Mouse (Mus musculus): ENCODE results near the gene Uhrf1bp1. TPM values are rescaled to one million over a fixed set of nuclear protein-coding genes. Genes with fewer than 3 reads are reported as not detected.

The Uhrf1bp1 gene
- polyA plus RNA-seq, 1 experiment from 2014 or later, result 7.4 TPM

- no peaks in the 10 kb centered on the region for H3K4me1 ChIP-seq (ENCODE audit: control insufficient read depth, insufficient read depth, low read length)
- no peak for ATAC-seq (ENCODE audit: low FRiP score, low TSS enrichment)
- no peak overlapping the region for H3K27ac ChIP-seq (ENCODE audit: low read depth, low read length)
- no peak overlapping the region for H3K9ac ChIP-seq (ENCODE audit: low read depth, low read length)
- no peaks in the 10 kb centered on the region for H3K36me3 ChIP-seq (ENCODE audit: control insufficient read depth, insufficient read depth, low read length)
- H3K4me3 ChIP-seq (ENCODE audit: low read length), result no peak overlapping the region
- no peak overlapping the region for H3K4me2 ChIP-seq (replicated peaks; ENCODE audit: low read depth, low read length)
- WGBS, result 80% methylated on average over 4 of the region's 4 CpGs
- H3K27me3 ChIP-seq (ENCODE audit: control insufficient read depth, insufficient read depth, low read length), result no peaks in the 10 kb centered on the region
- no peaks in the 10 kb centered on the region for H3K9me3 ChIP-seq (ENCODE audit: control insufficient read depth, low read length)
Observed at GRCm38 (mm10) chr17:27916366-27916765, 60.1 kb downstream of the Uhrf1bp1 start.

- H3K9me3 ChIP-seq (ENCODE audit: control insufficient read depth, low read length), result no peaks in the 10 kb centered on the region
- H3K4me1 ChIP-seq (ENCODE audit: control insufficient read depth, insufficient read depth, low read length), result peaks cover 11% of the 10 kb centered on the region; the same call in 1 of the 2 replicates
- ATAC-seq (ENCODE audit: low FRiP score, low TSS enrichment), result no peak
- H3K27ac ChIP-seq (ENCODE audit: low read depth, low read length), result no peak overlapping the region
- H3K27me3 ChIP-seq (ENCODE audit: control insufficient read depth, insufficient read depth, low read length), result no peaks in the 10 kb centered on the region
- WGBS, result 84% methylated on average over 4 of the region's 4 CpGs
- no peaks in the 10 kb centered on the region for H3K36me3 ChIP-seq (ENCODE audit: control insufficient read depth, insufficient read depth, low read length)
- no peak overlapping the region for H3K4me3 ChIP-seq (ENCODE audit: low read length)
- H3K9ac ChIP-seq (ENCODE audit: low read depth, low read length), result no peak overlapping the region
- H3K4me2 ChIP-seq (replicated peaks; ENCODE audit: low read depth, low read length), result no peak overlapping the region
Observed at GRCm38 (mm10) chr17:27920676-27921075, 64.4 kb downstream of the Uhrf1bp1 start.

- Histone ChIP-seq H3K4me1 (ENCODE audit: control insufficient read depth, insufficient read depth, low read length) (peaks cover 12% of the 10 kb centered on the region; the same call in 1 of the 2 replicates), H3K4me3 (ENCODE audit: low read length) (no peak overlapping the region), H3K36me3 (ENCODE audit: control insufficient read depth, insufficient read depth, low read length) (no peaks in the 10 kb centered on the region), H3K9me3 (ENCODE audit: control insufficient read depth, low read length) (no peaks in the 10 kb centered on the region), H3K27ac (ENCODE audit: low read depth, low read length) (no peak overlapping the region), H3K4me2 (replicated peaks; ENCODE audit: low read depth, low read length) (no peak overlapping the region), H3K9ac (ENCODE audit: low read depth, low read length) (no peak overlapping the region), H3K27me3 (ENCODE audit: control insufficient read depth, insufficient read depth, low read length) (no peaks in the 10 kb centered on the region)
- WGBS, result 76% methylated on average over 11 of the region's 11 CpGs
- no peak for ATAC-seq (ENCODE audit: low FRiP score, low TSS enrichment)
Observed at GRCm38 (mm10) chr17:27922174-27922712, 66.0 kb downstream of the Uhrf1bp1 start.

- H3K36me3 ChIP-seq (ENCODE audit: control insufficient read depth, insufficient read depth, low read length), result no peaks in the 10 kb centered on the region; the same call in 1 of the 2 replicates
- no peaks in the 10 kb centered on the region for H3K27me3 ChIP-seq (ENCODE audit: control insufficient read depth, insufficient read depth, low read length)
- H3K9me3 ChIP-seq (ENCODE audit: control insufficient read depth, low read length), result no peaks in the 10 kb centered on the region
- no peak overlapping the region for H3K4me3 ChIP-seq (ENCODE audit: low read length)
- no peak overlapping the region for H3K27ac ChIP-seq (ENCODE audit: low read depth, low read length)
- no peak for ATAC-seq (ENCODE audit: low FRiP score, low TSS enrichment)
- peaks cover 12% of the 10 kb centered on the region; the same call in 1 of the 2 replicates for H3K4me1 ChIP-seq (ENCODE audit: control insufficient read depth, insufficient read depth, low read length)
- no peak overlapping the region for H3K4me2 ChIP-seq (replicated peaks; ENCODE audit: low read depth, low read length)
- no peak overlapping the region for H3K9ac ChIP-seq (ENCODE audit: low read depth, low read length)
- WGBS, result 72% methylated on average over 4 of the region's 4 CpGs
Observed at GRCm38 (mm10) chr17:27925054-27925453, 68.8 kb downstream of the Uhrf1bp1 start.

GRCm38 (mm10) chr17:27925504-27925903, 69.3 kb downstream of the Uhrf1bp1 start:
- Histone ChIP-seq H3K36me3 (ENCODE audit: control insufficient read depth, insufficient read depth, low read length) (no peaks in the 10 kb centered on the region; the same call in 1 of the 2 replicates), H3K9ac (ENCODE audit: low read depth, low read length) (no peak overlapping the region), H3K4me1 (ENCODE audit: control insufficient read depth, insufficient read depth, low read length) (peaks cover 12% of the 10 kb centered on the region; the same call in 1 of the 2 replicates), H3K4me3 (ENCODE audit: low read length) (no peak overlapping the region), H3K9me3 (ENCODE audit: control insufficient read depth, low read length) (no peaks in the 10 kb centered on the region), H3K4me2 (replicated peaks; ENCODE audit: low read depth, low read length) (no peak overlapping the region), H3K27ac (ENCODE audit: low read depth, low read length) (no peak overlapping the region), H3K27me3 (ENCODE audit: control insufficient read depth, insufficient read depth, low read length) (no peaks in the 10 kb centered on the region)
- no peak for ATAC-seq (ENCODE audit: low FRiP score, low TSS enrichment)
- 70% methylated on average over 7 of the region's 7 CpGs for WGBS

GRCm38 (mm10) chr17:27930291-27930690, 74.0 kb downstream of the Uhrf1bp1 start:
- no peak overlapping the region for H3K4me3 ChIP-seq (ENCODE audit: low read length)
- H3K27me3 ChIP-seq (ENCODE audit: control insufficient read depth, insufficient read depth, low read length), result no peaks in the 10 kb centered on the region
- H3K4me2 ChIP-seq (replicated peaks; ENCODE audit: low read depth, low read length), result no peak overlapping the region
- H3K9ac ChIP-seq (ENCODE audit: low read depth, low read length), result no peak overlapping the region
- no peak overlapping the region for H3K27ac ChIP-seq (ENCODE audit: low read depth, low read length)
- H3K9me3 ChIP-seq (ENCODE audit: control insufficient read depth, low read length), result no peaks in the 10 kb centered on the region
- 95% methylated on average over 5 of the region's 5 CpGs for WGBS
- H3K36me3 ChIP-seq (ENCODE audit: control insufficient read depth, insufficient read depth, low read length), result no peaks in the 10 kb centered on the region; the same call in 1 of the 2 replicates
- ATAC-seq (ENCODE audit: low FRiP score, low TSS enrichment), result no peak
- peaks cover 8% of the 10 kb centered on the region; the same call in 1 of the 2 replicates for H3K4me1 ChIP-seq (ENCODE audit: control insufficient read depth, insufficient read depth, low read length)

GRCm38 (mm10) chr17:27931826-27932225, 75.6 kb downstream of the Uhrf1bp1 start:
- H3K4me2 ChIP-seq (replicated peaks; ENCODE audit: low read depth, low read length), result no peak overlapping the region
- H3K27me3 ChIP-seq (ENCODE audit: control insufficient read depth, insufficient read depth, low read length), result no peaks in the 10 kb centered on the region
- no peak for ATAC-seq (ENCODE audit: low FRiP score, low TSS enrichment)
- no peak overlapping the region for H3K4me3 ChIP-seq (ENCODE audit: low read length)
- H3K9me3 ChIP-seq (ENCODE audit: control insufficient read depth, low read length), result no peaks in the 10 kb centered on the region
- no peak overlapping the region for H3K27ac ChIP-seq (ENCODE audit: low read depth, low read length)
- H3K9ac ChIP-seq (ENCODE audit: low read depth, low read length), result no peak overlapping the region
- no peaks in the 10 kb centered on the region; the same call in 1 of the 2 replicates for H3K36me3 ChIP-seq (ENCODE audit: control insufficient read depth, insufficient read depth, low read length)
- peaks cover 3% of the 10 kb centered on the region; the same call in 1 of the 2 replicates for H3K4me1 ChIP-seq (ENCODE audit: control insufficient read depth, insufficient read depth, low read length)
- 79% methylated on average over 4 of the region's 4 CpGs for WGBS

GRCm38 (mm10) chr17:27934136-27934910, 78.1 kb downstream of the Uhrf1bp1 start:
- ATAC-seq (ENCODE audit: low FRiP score, low TSS enrichment), result no peak
- Histone ChIP-seq H3K36me3 (ENCODE audit: control insufficient read depth, insufficient read depth, low read length) (no peaks in the 10 kb centered on the region), H3K9me3 (ENCODE audit: control insufficient read depth, low read length) (no peaks in the 10 kb centered on the region), H3K9ac (ENCODE audit: low read depth, low read length) (no peak overlapping the region), H3K4me2 (replicated peaks; ENCODE audit: low read depth, low read length) (no peak overlapping the region), H3K27me3 (ENCODE audit: control insufficient read depth, insufficient read depth, low read length) (no peaks in the 10 kb centered on the region), H3K4me3 (ENCODE audit: low read length) (no peak overlapping the region), H3K4me1 (ENCODE audit: control insufficient read depth, insufficient read depth, low read length) (peaks cover 20% of the 10 kb centered on the region), H3K27ac (ENCODE audit: low read depth, low read length) (no peak overlapping the region)
- WGBS, result 85% methylated on average over 10 of the region's 10 CpGs

GRCm38 (mm10) chr17:27935091-27935490, 78.8 kb downstream of the Uhrf1bp1 start:
- Histone ChIP-seq H3K4me3 (ENCODE audit: low read length) (no peak overlapping the region), H3K4me2 (replicated peaks; ENCODE audit: low read depth, low read length) (no peak overlapping the region), H3K9me3 (ENCODE audit: control insufficient read depth, low read length) (no peaks in the 10 kb centered on the region), H3K9ac (ENCODE audit: low read depth, low read length) (no peak overlapping the region), H3K27me3 (ENCODE audit: control insufficient read depth, insufficient read depth, low read length) (no peaks in the 10 kb centered on the region), H3K27ac (ENCODE audit: low read depth, low read length) (no peak overlapping the region), H3K4me1 (ENCODE audit: control insufficient read depth, insufficient read depth, low read length) (peaks cover 26% of the 10 kb centered on the region), H3K36me3 (ENCODE audit: control insufficient read depth, insufficient read depth, low read length) (no peaks in the 10 kb centered on the region)
- WGBS, result 79% methylated on average over 3 of the region's 3 CpGs
- ATAC-seq (ENCODE audit: low FRiP score, low TSS enrichment), result no peak

All from kidney, embryonic 14.5 days (tissue).